Mouse (Mus musculus) MEL (cell line): ENCODE results near the gene Rnf130.

ENCODE experiments used
- CTCF ChIP-seq, 3 experiments: IDR thresholded peaks in 2 of 3; conservative IDR thresholded peaks in 1 of 3; 2 replicates each; pipeline ENCODE4 v1.5.1; 2011 to 2012; ENCODE audit warnings: low read length in 3 of 3, low read depth in 2 of 3, mild to moderate bottlenecking in 2 of 3, improper control_type of control experiment in 1 of 3, inconsistent platforms in 1 of 3, mixed read lengths in 1 of 3, moderate library complexity in 1 of 3; ENCODE audit not compliant: control insufficient read depth in 1 of 3, insufficient read depth in 1 of 3, poor library complexity in 1 of 3, severe bottlenecking in 1 of 3
- ELF1 ChIP-seq: IDR thresholded peaks from 2 replicates; pipeline ENCODE4 v1.6.1; 2014; ENCODE audit warnings: low read depth, mild to moderate bottlenecking, inconsistent platforms, low read length, improper control_type of control experiment, moderate library complexity
- EP300 ChIP-seq, 2 experiments: IDR thresholded peaks; 2 replicates each; pipeline ENCODE4 v1.6.1; 2011; ENCODE audit warnings: improper control_type of control experiment in 2 of 2, low read length in 2 of 2, low read depth in 1 of 2, mild to moderate bottlenecking in 1 of 2
- HCFC1 ChIP-seq: IDR thresholded peaks from 2 replicates; pipeline ENCODE4 v1.6.1; 2012; ENCODE audit warnings: low read depth, mild to moderate bottlenecking, inconsistent platforms, low read length, improper control_type of control experiment, moderate library complexity
- MAX ChIP-seq: IDR thresholded peaks from 2 replicates; pipeline ENCODE4 v1.6.1; 2011; ENCODE audit warnings: low read length, improper control_type of control experiment
- MEF2A ChIP-seq: IDR thresholded peaks from 2 replicates; pipeline ENCODE4 v1.6.1; 2014; ENCODE audit warnings: low read depth, mild to moderate bottlenecking, inconsistent platforms, low read length, improper control_type of control experiment; ENCODE audit not compliant: poor library complexity, insufficient replicate concordance, severe bottlenecking; ENCODE audit errors: extremely low read depth
- POLR2A ChIP-seq, 2 experiments: IDR thresholded peaks; 2 replicates each; pipeline ENCODE4 v1.6.1; 2011 to 2012; ENCODE audit warnings: low read length in 2 of 2, mild to moderate bottlenecking in 2 of 2, control low read depth in 1 of 2, improper control_type of control experiment in 1 of 2, low read depth in 1 of 2, moderate library complexity in 1 of 2; ENCODE audit not compliant: control insufficient read depth in 1 of 2, insufficient read depth in 1 of 2, poor library complexity in 1 of 2

DNA sequence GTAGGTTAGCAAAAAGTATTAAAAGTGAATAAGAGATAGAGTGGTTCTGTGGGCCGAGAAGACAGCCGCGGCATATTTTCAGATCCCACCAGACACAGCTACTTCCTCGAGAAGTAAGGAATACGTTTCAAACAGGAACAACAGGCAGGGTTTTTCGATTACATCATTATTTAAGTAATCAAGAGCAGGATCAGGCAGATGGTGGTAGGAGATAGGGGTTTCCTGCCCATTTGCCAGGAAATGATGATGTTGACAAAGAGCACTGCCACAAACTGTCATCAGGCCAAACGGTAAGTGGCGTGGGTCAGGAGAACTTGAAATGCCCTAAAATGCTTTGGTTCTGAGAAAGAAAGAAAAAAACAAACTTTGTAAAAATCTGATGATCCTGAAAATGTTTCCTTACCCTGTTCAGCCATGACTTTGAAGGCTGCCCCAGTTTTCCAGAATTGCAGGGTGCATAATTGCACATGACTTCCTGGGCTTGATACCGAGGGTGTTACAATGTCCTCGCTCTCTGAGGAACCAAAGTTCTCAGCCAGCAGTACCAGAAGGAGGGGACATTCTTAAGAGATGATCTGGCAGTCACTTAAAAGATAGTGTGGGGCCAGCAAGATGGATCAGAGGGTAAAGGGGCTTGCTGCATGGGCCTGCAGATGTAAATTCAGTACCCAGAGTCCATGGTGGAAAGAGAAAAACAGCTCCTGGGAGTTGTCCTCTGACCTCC is 109.2 kb downstream of the Rnf130 start:
- no peak for TF ChIP-seq CTCF (IDR thresholded peaks at IDR 0.05 in 2 of 3, conservative IDR thresholded peaks at IDR 0.05 in 1 of 3; ENCODE audit: control insufficient read depth in 1 of 3, insufficient read depth in 1 of 3, low read depth in 2 of 3, low read length in 3 of 3, poor library complexity in 1 of 3, severe bottlenecking in 1 of 3)
- no peak for TF ChIP-seq POLR2A (IDR thresholded peaks at IDR 0.05; ENCODE audit: control insufficient read depth in 1 of 2, insufficient read depth in 1 of 2, low read depth in 1 of 2, low read length in 2 of 2, poor library complexity in 1 of 2)
- TF ChIP-seq HCFC1, result no peak
- TF ChIP-seq MEF2A, result no peak
- TF ChIP-seq MAX, result no peak
- TF ChIP-seq EP300 (IDR thresholded peaks at IDR 0.05; ENCODE audit: low read depth in 1 of 2, low read length in 2 of 2), result peak; percentile 40 to 60; a peak in 2 of 4 replicates
- no peak for TF ChIP-seq ELF1
